Mouse (Mus musculus) urinary bladder, postnatal 4 days (tissue): Measurements from ENCODE around the gene Mrpl45.
A peak's percentile ranks its signal among the peaks of the same experiment; 100 is the strongest.
"Not testable (repeated sequence)": the region's sequence is repeated elsewhere in the genome, so short reads cannot be mapped to it uniquely, and the experiment has no call there.

Experiments used
- DNase-seq, 2 experiments: peaks; one replicate each; pipeline ENCODE4 v3.0.0; 2021 to 2022; ENCODE audit warnings: low spot score in 2 of 2

The Mrpl45 gene

DNA sequence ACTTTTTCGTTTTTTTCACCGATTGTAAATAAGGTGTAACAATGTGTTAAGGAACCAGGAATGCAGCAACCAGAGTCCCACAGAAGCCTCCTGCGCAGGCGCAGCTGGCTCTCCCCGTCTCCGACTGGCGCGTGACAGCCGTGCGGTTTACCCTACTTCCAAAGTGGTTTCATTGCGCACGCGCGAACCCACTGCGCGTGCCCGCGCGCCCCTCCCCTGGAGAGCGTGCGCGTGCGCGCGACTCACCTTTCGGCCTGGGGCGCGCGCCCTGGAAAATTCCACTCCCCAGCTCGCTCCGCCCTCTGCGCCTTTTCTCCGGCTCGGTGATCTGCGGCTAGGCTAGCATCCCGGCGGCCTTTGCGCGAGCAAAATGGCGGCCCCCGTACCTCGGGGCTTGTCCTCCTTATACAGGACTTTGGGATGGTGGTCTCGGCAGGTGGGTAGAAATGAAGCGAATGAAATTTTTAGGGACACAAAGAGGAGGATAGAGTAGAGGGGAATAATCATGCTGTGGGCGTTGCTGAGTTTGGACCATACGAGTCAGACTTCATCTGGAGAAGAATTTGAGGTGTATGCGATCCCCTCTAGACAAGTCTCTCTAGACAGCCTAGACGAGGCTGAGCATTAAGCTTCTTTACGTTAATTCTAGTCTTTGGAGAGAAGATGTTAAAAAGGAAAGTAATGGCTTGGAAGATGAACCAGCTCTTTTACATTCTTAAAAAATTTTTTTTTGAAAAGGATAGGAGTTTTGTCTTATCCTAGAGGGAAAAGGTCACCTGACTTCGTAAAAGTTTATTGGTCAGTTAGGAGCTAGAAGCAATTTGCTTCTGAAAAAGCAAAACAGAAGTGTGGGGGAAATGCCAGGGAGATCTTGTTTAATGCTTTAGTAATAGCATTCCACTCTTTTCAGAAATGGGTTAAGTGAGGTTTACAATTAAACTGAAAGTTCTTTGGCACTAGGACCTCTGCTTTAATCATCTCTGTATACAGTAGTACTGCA, at the start of gene Mrpl45:
TSS of gene Mrpl45 (plus strand) at position 213 of the 1,000 bp plus-strand sequence.
- DNase-seq: peak; percentile 98

DNA sequence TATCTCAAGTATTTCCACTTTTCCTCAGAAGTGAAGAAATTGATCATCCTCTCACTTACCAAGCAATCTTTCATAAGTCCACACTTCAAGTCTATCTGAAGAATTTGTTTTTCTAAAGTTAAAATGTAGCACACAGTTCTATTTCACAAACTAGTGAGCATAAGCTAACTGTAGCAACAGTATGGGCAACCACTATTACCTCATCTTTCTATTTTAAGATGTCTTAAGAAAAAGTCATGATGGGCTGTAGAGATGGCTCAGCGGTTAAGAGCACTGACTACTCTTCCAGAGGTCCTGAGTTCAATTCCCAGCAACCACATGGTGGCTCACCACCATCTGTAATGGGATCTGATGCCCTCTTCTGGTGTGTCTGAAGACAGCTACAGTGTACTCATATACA, 49.0 kb upstream of the Mrpl45 start:
- DNase-seq: not testable (repeated sequence)

DNA sequence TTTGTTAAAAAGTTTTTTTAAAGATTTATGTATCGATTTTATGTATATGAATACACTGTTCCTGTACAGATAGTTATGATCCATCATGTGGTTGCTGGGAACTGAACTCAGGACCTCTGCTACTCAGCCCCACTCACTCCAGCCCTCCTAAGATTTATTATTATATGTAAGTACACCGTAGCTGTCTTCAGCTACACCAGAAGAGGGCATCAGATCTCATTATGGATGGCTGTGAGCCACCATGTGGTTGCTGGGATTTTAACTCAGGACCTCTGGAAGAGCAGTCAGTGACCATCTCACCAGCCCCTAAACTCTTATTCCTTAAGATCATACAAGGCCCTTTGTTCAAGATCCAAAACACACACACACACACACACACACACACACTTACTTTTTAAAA, 45.5 kb upstream of the Mrpl45 start:
- not testable (repeated sequence) for DNase-seq

DNA sequence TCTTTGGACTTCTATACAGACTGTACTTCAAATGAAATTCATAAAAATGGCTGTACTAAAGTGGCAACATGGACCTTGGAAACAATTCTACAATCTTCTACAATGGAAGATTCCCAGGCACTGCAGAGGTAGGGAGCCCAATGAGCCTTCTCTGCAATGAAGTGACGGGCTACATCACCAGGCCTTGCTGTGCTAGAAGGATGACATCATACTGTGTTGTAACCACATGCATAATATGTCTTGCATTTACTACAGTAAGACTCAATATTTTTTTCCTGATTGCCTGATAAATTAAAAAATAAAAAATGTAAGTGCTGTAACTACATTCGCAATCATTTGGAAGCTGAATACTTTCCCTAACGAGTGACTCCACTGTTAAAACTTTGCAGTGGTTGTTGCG, 42.7 kb upstream of the Mrpl45 start:
- no peak for DNase-seq

DNA sequence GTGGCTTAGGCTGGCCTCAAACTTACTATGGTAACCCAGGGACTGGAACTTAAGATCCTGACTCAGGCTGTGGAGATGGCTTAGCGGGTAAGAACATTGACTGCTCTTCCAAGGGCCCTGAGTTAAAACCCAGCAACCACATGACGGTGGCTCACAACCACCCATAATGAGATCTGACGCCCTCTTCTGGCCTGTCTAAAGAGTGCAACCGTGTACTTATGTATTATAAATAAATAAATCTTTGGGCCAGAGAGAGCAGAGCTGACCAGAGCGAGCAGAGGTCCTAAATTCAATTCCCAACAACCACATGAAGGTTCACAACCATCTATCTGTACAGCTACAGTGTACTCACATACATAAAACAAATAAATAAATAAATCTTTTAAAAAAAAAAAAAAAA, 41.9 kb upstream of the Mrpl45 start:
- no peak for DNase-seq

DNA sequence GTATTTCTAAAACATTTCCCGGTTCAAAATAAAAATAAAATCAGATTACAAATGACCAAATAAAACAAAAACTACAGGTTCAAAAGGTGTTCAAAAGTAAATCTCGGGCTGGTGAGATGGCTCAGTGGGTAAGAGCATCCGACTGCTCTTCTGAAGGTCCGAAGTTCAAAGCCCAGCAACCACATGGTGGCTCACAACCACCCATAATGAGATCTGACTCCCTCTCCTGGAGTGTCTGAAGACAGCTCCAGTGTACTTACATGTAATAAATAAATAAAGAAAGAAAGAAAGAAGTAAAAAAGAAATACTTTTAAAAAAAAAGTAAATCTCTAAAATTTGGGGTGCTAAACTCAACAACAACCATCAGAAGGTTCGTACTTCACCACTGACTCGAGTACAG, 40.6 kb upstream of the Mrpl45 start:
- DNase-seq: not testable (repeated sequence)

DNA sequence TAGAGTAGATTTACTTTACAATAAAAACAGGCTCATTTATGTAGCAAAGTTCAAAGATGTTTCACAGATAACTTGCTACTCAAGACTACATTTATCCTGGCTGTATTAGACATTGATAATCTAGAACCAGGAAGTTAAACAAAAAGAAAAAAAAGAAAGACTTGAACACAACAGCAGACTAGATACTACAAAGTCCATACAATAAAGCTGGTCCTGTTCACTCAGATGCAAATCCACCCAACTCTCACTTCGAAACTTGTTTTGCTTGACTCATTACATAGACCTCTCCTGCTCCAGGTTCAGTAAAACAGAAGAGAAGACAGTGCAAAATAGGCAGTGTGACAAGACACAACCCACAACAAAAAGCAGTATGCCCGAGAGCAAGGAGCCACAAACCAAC, 40.2 kb upstream of the Mrpl45 start:
- no peak for DNase-seq

DNA sequence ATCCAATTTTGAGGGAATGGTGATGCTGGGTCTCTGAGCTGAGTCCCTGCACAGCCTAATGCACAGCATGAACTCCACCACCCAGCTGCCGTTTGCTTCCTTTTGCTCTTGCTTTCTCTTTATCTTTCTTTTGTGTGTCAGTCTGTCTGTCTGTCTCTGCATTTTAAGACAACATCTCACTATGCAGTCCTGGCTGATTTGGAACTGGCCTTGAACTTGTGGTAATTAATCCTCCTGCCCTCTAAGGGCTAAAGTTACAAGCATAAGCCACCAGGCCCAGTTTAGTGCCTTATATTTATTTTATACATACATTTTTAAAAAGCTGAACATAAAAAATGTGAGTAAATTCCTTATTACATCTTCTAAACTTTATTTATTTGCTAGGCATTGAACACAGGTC, 39.5 kb upstream of the Mrpl45 start:
- DNase-seq: no peak

DNA sequence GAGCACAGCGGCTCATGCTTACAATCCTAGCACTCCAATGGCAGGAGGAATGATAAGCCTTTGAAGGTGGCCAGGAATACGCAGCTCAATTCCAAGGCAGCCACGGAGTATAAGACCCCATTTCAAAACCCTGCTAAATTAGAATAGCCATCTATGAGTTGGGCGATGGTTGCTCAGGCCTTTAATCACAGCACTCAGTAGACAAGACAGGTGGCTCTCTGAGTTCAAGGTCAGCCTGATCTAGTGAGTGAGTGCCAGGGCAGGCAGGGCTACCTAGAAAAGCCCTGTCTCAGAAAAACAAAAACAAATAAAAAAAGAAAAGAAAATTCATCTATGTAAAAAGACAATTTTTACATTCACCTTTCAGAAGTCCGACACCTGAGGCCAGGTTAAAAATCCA, 38.4 kb upstream of the Mrpl45 start:
- no peak for DNase-seq

DNA sequence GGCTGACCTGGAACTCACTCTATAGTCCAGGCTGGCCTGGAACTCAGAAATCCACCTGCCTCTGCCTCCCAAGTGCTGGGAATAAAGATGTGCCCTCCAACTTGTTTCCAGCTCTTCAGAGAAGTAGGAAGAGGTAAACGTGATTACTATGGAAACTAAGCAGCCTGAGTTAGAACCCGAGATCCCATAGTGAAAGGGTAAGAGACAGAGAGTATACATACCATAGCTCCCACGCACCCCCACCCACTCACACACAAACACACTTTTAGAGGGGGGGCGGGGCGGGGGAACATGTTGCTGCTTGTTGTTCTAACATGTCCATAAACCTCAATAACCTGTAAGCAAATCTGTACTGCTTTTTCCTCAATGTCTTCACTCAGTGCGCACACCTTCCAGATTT, 37.1 kb upstream of the Mrpl45 start:
- DNase-seq: no peak

DNA sequence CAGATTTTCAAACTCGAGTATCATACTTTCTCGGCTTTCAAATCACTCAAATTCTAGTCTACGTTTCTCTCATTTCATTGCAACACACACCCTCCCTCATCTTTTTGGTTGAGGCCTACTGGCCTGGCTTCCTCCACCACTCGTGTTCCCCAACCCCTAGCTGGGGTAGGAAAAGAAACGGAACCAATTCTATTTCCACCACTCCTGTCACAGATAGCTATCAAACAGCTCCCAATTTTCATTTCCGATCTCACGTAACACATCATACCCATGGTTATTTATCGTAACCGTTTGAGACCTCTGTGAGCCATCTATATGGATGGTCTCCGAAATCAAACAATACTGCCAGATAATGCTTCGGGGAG, 36.5 kb upstream of the Mrpl45 start:
- no peak for DNase-seq

DNA sequence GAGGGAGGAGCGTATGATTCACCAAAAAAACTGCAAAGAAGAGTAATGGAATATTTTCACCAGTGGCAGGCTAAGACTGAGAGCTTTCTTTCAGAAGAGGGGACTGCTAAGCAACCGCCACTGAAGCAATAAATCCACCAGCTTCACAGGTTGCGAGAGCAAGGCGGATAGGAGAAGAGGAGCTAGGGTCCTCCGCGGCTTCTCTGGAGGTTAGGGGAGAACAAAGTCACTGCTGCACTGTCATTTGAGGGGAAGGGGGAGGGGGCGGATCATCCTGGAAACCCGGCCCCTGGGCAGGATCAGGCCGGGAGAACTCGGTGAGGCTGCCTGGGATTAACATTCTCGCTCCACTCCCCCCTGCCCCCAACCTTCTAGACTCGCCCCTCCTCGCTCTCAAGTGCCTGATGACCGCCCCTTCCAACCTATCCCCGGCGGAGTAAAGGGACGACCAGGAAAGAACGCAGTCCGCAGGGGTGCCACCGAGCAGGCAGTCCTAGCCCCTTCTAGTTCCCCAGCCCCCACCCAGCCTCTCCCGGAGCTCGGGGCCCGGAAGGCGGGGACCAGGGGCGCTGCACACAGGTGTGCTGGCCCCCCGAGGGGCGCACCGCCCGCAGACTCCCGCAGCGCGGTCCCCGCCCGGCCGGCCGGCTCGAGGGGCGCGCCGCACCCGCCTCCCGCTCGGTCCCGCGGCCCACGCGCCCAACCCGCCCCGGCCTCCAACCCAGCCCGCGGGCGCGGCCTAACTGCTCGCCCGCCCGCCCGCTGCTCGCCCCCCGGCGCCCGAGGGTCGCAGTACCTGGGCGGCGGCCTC, 35.9 kb upstream of the Mrpl45 start:
- DNase-seq: peak; percentile 34 to 63

DNA sequence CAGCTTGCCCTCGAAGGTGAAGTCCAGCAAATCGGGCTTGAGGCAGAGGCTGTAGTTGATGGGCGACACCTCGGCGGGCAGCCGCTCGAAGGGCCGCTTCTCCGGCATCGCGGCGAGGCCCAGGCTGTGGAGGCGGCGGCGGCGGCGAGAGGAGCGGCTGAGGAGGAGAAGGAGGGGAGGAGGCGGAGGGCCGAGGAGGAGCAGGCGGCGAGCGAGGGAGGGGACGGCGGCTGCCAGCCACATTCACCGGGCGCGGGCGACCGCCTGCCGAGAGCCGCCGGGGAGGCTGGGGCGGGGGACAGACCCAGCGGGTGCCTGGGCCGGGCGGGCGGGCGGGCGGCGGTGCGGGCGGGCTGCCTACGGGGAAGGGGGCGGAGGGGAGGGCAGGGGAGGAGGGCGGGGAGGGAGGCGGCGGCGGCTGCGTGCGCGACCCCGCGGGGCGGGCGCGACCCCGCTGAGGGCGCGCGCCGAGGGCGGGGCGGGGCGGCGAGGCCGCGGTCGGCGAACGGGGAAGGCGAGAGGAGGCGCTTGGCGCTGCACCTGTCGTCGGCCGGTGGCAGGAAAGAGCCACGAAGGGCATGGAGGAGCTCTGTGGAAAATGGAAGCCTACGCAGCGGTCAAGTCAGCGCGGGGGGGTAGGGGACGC, 35.2 kb upstream of the Mrpl45 start, which contains the start of gene Npepps:
TSS of gene Npepps (minus strand) at position 423 of the 646 bp plus-strand sequence.
- peak; percentile 70 to 79 for DNase-seq

DNA sequence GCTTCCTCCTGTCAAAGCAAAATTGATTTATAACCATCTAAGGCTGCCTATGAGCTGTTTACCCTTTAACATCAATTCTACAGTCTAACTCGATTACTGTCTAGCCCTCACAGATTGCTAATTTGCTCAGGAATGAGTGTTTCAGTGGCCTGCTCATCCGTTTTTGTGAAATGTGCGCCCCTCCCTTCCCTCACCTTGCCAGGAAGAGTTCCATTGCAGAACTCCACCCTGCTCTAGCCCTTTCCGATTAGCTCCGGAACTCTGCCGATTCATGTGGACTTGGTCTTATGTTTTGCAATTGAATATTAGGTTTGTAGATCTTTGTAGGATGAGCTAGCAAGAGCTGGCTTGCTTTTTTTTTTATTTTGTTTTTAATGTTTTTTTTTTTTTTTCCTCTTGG, 33.3 kb upstream of the Mrpl45 start:
- DNase-seq: no peak

DNA sequence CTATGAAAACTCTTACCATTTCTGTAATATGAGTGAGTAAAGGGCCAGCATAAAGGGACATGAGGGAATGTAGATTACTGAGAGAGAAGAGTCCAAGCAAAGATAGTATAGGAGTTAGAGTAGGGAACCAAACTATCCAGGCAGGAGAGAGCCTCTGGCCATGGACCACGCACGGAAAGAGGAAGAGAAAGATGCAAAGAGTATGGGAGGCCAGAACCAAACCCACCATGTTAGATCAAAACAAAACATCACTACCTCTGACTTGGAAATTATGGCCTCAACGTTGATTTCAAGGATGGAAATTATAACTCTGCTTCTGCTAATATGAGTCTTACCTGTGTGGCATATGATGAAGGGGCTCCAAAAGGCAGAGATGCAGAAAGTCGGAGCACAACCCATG, 30.7 kb upstream of the Mrpl45 start:
- DNase-seq: no peak

DNA sequence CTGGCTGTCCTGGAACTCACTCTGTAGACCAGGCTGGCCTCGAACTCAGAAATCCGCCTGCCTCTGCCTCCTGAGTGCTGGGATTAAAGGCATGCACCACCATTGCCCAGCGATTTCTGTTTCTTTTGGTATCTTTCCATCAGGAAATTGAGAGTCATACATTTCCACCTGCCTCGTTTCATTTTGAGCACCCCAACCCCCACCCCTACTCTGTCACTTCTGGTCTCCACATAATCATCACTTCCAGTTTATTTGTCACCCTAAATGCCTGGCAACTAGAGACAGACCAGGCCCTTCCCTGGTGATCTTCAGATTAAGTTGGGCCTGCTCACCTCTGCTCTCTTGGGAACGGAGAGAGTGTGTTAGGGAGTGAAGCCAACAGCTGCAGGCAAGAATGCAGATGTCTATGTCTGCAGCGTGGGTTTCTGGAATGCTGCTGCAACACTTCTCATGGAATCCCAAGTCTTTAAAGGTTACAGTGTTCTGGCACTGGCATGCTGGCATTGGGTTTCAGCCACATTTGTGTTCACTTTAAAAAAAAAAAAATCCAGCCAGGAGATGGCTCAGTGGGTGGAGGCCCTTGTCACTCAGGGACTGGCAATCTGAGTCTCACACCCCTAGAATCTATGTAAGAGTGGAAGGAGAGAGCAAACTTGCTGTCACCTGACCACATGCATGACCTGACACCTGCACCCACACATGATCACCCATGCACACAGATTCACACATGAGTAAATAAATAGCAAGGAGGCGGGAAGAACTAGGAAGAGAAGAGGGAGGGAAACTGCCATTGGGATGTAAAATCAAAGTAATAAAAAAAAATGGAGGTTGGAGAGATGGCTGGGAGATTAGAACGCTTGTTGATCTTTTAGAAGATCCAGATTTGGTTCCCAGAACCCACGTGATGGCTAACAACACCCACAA, 29.4 kb upstream of the Mrpl45 start:
- DNase-seq: no peak

DNA sequence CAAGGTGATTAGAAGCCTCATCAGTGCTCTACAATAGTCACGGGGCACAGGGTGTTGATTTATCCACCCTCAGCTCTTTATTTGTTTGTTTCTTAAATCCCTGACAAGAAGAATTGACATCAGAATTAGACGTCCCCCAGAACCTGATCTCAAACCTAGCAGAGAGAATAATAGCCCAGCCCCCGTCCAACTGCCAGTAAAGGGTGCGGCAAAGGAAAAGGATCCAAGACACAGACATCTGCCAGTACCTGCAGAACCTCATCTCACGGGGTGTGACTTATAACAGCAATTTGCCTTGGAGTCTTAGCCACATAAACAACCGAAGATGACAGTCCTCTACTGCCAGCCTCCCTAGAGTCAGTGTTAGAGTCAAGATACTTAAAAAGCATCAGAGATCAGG, 28.5 kb upstream of the Mrpl45 start:
- DNase-seq: no peak

DNA sequence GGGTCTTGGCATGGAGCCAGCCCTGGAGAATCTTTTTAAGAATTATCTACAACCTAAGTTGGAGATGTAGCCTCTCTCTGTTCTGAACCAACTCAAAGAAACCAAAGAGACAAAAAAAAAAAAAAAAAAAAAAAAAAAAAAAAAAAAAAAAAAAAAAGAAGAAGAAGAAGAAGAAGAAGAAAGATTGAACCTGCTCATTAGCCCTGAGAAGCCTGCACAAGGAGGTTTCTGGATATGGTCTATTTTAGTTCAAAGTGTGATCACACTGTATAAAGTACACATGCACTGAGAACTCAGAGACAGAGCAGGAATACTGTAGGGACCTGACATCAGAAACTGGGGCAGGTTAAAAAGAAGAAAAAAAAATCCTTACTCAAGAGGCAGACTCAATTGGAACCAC, 27.9 kb upstream of the Mrpl45 start:
- DNase-seq: no peak

DNA sequence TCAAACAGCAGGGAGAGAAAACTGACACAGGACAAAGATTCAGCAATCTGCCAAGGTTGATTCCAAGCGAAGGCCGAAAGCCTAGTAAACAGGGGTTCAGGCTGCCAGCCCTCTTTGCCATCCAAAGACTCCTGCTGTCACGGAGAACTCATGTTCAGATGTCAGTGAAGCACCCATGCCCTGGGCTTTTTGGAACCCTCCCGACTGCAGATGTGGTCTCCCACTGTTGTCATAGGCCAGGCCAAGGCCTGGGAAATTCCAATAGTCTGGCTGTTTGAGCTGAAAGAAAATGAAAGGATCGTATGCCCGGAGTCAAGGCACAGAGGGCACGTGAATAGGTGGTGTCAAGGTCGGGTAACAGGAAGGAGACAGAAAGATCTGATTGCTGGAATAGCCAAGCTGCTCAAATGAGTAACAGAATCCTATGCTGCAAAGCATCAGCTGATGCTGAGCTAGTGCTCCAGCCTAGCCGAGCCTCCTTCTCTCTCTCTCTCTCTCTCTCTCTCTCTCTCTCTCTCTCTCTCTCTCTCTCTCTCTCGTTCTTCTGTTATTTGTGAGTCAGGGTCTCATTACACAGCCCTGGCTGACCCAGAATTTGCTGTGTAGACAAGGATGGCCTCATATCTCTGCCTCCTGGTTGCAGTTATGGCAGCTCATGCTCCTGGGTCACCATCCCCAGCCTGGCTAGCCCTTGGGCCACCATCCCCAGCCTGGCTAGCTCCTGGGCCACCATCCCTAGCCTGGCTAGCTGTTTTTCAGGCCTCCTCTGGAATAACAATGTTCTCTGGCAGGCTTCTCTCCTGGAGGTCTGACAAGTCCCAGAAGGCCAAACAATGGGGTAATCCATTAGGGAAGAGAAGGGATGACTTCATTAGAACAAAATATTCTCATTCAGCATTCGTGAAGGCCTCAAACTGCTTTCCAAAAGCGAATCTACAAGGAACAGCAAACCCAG, 26.0 kb upstream of the Mrpl45 start:
- DNase-seq: no peak

DNA sequence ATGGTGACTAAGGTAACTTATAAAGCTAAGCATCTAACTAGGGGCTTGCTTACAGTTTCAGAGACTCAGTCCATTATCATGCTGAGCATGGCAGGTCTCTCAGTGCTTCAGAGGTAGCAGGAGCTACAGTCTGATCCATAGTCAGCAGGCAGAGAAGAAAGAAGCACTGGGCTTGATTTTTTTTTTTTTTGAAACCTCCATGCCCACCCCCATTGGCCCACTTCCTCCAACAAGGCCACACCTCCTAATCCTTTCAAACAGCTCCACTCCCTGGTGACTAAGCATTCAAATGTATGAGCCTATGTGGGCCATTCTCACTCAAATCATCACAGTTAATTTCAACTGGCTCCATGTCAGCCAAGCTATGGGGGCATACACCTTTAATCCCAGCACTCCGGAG, 22.8 kb upstream of the Mrpl45 start:
- DNase-seq: no peak
